Mouse (Mus musculus) lung, postnatal 36 days (tissue): ENCODE measurements around the gene Sipa1l3.

Experiments used
- DNase-seq: peaks from one replicate; pipeline ENCODE4 v3.0.0; 2022; ENCODE audit warnings: mixed read lengths

Sipa1l3 gene

DNA sequence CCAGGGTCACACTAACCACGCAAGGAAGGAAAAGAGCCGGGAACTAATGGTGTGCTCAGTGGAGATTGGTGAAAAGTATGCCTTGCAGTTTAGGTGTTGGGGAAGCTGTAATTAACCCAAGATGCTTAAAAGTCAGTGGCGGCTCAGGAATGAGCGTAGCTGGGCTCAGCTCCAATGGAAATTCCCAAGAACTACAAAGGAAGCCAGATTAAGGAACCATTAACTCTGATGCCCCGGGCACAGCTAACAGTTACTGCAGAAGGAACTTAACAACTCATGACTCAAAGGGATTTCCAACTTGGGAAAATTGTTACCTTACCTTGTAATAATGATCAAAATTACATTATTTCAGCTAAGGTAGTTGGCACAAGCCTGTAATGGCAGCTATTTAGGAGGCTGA, 241.7 kb downstream of the Sipa1l3 start:
- no peak for DNase-seq

DNA sequence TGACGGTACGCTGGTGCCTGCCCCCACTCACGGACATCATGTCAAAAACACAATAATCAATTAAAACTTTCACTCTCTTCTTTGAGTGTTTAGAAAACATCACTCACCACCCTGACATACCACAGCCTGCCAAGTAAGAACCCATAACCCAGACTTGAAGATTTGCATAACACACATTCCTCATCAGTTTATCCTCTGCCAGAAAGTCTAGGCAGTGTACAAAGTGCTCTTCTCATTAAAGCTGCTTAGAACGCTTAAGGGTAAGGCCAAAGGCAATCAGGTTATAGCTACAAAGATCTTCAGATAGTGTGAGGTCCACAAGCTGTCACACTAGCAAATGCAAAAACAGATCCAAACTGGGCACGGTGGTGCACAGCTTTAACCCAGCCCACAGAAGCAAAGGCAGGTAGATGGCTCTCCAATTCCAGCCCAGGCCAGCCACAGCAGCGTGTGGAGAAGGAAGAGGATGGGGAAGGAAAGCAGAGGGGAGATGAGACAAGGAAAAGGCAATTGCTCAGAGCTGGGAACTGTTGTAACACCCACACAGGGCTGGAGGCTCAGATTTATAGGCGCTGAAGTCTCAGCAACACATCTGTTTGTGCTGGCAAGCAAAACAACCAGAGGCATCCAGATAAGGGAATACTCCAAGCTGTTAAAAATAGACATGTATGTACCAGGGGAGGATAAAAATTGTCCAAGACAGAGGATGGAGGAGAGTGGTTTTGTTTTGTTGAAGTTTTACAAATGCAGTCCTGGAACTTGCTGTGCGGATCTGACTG, 246.6 kb downstream of the Sipa1l3 start:
- DNase-seq, result peak; percentile 45

DNA sequence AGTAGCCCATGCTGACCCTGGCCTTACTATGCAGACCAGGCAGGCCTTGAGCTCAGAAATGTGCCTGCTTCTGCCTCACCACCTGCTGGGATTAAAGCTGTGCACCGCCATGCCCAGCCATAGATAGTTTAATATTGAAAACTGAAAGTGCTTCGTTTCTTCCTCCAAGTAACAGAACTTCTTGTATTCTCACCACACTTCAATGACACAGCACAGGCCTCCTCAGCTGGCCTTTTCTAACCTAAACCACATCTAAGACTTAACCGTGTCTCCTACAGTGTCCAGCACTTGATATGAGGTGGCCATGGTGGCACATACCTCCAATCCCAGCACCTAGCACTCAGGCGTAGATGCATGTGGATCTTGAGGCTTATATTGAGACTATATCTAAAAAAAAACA, 248.0 kb downstream of the Sipa1l3 start:
- no peak for DNase-seq
